Mouse (Mus musculus): ENCODE results near the gene Il4ra.

Gene Il4ra

GRCm38 (mm10) chr7:125551766-125552709 is at the start of gene Il4ra:
TSS of gene Il4ra (plus strand) at chr7:125552120.
- DNase-seq = peak; percentile 96

- no peak for DNase-seq
These were observed 48.4 kb upstream of the Il4ra start for GRCm38 (mm10) chr7:125503374-125504092.

- DNase-seq = no peak
These were observed 47.3 kb upstream of the Il4ra start for GRCm38 (mm10) chr7:125504618-125505017.

GRCm38 (mm10) chr7:125505568-125505967 is 46.4 kb upstream of the Il4ra start:
- no peak for DNase-seq

GRCm38 (mm10) chr7:125507279-125507678 is 44.6 kb upstream of the Il4ra start:
- DNase-seq = no peak

GRCm38 (mm10) chr7:125511432-125511831 is 40.5 kb upstream of the Il4ra start:
- DNase-seq = no peak

- DNase-seq = no peak
These were observed 40.1 kb upstream of the Il4ra start for GRCm38 (mm10) chr7:125511852-125512251.

- DNase-seq = peak; percentile 45
These were observed 36.7 kb upstream of the Il4ra start for GRCm38 (mm10) chr7:125515081-125515853.

DNA sequence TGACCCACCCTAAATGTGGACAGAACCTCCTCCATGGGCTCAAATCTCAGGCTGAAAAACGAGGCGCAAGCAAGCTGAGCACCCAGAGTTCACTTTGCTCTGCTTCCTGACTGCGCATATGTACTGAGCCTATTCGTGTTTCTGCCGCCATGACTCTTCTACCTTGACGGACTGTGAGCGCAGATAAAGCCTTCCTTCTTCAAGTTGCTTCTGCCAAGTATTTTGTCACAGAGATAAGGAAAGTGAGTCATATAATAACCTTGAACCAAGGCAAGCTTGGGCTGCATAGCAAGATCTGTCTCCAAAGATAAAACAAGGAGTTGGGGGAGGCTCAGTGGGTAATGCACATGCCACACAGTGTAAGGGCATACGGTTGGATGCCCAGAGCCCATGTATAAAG is 35.2 kb upstream of the Il4ra start:
- DNase-seq = no peak

DNA sequence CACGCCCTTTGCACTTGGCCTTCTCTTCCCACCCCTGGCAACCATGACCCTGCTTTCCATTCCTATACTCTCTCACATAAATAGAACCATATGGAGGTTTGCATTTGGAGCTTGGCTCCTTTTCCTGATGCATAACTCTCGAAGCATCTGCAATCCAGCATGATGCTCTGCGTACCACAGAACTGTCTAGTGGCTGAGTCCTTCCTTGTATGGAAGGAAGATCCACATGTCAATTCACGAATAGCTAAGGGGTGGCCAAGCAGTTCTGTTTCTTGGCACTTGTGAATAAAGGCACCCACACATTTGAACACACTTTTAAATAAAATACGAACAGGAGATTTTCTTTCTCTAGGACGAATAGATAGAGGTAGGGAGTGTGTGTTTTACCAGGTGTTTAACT is 34.5 kb upstream of the Il4ra start:
- no peak for DNase-seq

DNA sequence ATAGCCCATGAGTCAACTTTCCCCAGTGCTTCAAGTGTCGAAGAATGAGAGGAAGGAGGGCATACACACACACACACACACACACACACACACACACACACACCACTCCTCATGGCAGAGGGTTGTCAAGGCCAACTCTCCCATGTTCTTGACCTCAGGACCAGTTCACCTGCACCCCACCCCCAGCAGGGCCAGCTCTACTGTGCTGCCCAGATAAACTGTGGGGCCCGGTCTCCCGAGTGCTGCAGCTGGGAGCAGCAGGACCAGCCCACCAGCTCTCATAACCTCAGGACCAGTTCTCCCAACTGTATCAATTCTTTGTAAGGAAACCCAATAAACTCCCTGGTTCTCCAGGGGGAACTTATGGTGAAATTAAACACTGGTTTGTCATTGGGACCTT is 32.2 kb upstream of the Il4ra start:
- DNase-seq = no peak

- no peak for DNase-seq
These were observed 28.9 kb upstream of the Il4ra start for GRCm38 (mm10) chr7:125523051-125523450.

GRCm38 (mm10) chr7:125527186-125527585 is 24.7 kb upstream of the Il4ra start:
- no peak for DNase-seq

- DNase-seq = no peak
These were observed 23.9 kb upstream of the Il4ra start for GRCm38 (mm10) chr7:125527901-125528580.

DNA sequence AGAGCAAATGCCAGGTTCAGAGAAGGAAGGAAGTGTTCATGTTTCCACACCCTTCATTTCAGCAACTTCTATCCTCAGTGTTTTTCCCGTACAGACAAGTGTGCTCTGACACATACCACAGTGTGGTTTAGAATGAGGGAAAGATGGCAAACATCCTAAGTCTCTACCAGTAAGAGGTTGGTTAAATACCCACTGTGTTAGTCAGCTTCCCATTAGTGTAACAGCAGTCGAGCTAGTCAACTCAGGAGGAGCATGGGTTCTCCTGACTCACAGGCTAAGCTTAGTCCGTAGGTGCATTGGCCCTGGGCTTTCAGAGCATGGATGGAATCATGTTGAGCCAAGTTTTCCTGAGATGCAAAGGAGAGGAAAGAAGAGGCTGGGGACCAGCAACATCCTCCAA is 12.6 kb upstream of the Il4ra start:
- DNase-seq = no peak

DNA sequence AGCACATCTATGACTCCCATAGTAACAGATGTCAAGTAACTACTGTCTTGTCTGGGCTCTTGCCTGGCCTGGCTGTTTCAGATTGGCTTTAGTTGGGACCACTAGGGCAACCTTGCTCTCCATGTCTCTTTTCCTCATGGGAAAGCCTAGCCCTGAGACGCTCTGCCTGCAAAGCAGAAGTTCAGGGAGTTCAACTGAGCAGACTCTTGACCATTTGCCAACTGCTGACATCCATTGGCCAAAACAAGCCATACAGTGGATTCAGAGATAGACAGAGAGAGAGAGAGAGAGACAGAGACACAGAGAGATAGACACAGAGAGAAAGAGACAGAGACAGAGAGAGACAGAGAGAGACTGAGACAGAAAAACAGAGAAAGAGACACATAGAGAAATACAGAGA is 10.9 kb upstream of the Il4ra start:
- DNase-seq = no peak

DNA sequence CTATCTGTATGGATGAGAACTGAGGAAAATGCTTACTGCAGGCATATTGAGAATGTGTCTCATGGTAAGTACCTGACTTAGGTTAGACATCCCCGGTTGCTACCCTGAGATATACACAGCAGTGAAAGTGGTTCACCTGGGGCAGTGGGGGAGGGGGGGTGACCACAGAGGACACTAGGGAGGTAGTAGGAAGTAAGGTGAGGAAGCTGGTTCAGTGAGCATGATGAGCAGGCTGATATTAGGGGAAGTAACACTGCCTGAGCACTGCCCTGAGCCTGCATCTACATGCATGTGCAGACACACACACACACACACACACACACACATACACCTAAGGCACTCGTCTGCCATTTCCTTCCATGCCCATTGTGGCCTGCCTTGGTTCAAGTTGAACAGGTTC is 10.1 kb upstream of the Il4ra start:
- DNase-seq = peak; percentile 6

DNA sequence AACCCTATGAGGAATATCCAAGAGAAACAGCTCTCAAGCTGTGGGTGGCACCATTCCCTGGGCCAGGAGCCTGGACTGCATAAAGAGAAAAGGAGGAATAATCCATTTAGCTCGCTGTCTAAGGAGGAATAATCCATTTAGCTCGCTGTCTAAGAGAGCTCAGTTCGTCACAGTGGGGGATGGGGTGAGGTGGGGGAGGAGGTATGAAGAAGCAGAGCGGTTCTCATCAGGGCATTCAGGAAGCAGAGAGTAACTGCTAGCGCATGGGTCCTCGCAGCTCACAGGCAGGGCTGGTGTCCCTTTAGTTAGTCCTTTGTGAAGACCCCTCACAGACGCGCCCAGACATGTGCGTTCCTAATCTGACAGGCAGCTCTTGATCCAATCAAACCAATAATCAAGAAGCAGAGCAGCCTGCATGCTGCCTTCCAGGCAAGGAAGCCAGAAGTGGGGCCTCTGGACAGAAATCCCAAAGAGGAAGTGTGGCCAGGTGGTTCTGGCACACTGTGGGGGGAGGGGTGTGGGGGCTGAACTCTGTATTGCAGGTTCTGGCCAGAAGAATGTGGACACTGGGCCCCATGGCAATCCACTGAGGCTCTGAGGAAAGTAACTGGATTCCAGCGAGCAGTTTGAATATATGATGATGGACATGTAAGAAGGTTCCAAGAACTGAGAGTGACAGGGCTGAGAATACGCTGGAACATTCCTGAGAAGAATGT is 9.4 kb upstream of the Il4ra start:
- DNase-seq = no peak

- no peak for DNase-seq
These were observed 8.4 kb upstream of the Il4ra start for GRCm38 (mm10) chr7:125543497-125543896.

GRCm38 (mm10) chr7:125545331-125545730 is 6.6 kb upstream of the Il4ra start:
- no peak for DNase-seq

GRCm38 (mm10) chr7:125546727-125547126 is 5.2 kb upstream of the Il4ra start:
- DNase-seq = no peak

- DNase-seq = peak; percentile 6
These were observed 2.0 kb upstream of the Il4ra start for GRCm38 (mm10) chr7:125549916-125550315.
